Mouse (Mus musculus) E14TG2a.4 (cell line): ENCODE results near the gene Map7d3.

Source experiments
- CTCF ChIP-seq: conservative IDR thresholded peaks from 2 replicates; pipeline ENCODE4 v1.5.1; 2014; ENCODE audit warnings: low read length
- POU5F1 ChIP-seq: IDR thresholded peaks from 2 replicates; pipeline ENCODE4 v1.6.1; 2014; ENCODE audit warnings: low read length, borderline replicate concordance

GRCm38 (mm10) chrX:56756352-56756751 lies 65.8 kb downstream of the Map7d3 start:
- no peak for TF ChIP-seq CTCF
- TF ChIP-seq POU5F1: no peak
